Mouse (Mus musculus) megakaryocyte, embryonic 14.5 days (primary cell): ENCODE data around the gene Ndufa12. TPM values are rescaled to one million over a fixed set of nuclear protein-coding genes. Genes with fewer than 3 reads are reported as not detected.

Experiments
- H3K27me3 ChIP-seq: replicated peaks from 2 replicates; pipeline ENCODE3; 2012; ENCODE audit warnings: inconsistent platforms
- H3K36me3 ChIP-seq: replicated peaks from 2 replicates; pipeline ENCODE3; 2012; ENCODE audit warnings: low read length, inconsistent platforms, mixed read lengths
- H3K4me1 ChIP-seq: 2 replicates; pipeline ENCODE4 v1.6.1; 2012; ENCODE audit warnings: inconsistent platforms
- H3K4me3 ChIP-seq: replicated peaks from 2 replicates; pipeline ENCODE3; 2012; ENCODE audit warnings: moderate library complexity, mild to moderate bottlenecking, inconsistent platforms
- H3K9me3 ChIP-seq: 2 replicates; pipeline ENCODE4 v1.6.1; 2012; ENCODE audit warnings: inconsistent platforms
- FLI1 ChIP-seq: IDR thresholded peaks from 2 replicates; pipeline ENCODE4 v1.6.1; 2012; ENCODE audit warnings: low read length, inconsistent platforms, mixed read lengths
- GATA1 ChIP-seq: IDR thresholded peaks from 3 replicates; pipeline ENCODE4 v1.6.1; 2012; ENCODE audit warnings: mixed read lengths, low read length, inconsistent platforms, borderline replicate concordance
- polyA plus RNA-seq: library from polyadenylated mRNA; stranded (reverse); fragments of >175 nt; gene quantifications from 2 replicates; pipeline ENCODE4 v1.2.3, GENCODE M21; 2012; ENCODE audit warnings: low replicate concordance; ENCODE audit not compliant: insufficient read depth

The Ndufa12 gene
- polyA plus RNA-seq, 1 experiment: 578 TPM

DNA sequence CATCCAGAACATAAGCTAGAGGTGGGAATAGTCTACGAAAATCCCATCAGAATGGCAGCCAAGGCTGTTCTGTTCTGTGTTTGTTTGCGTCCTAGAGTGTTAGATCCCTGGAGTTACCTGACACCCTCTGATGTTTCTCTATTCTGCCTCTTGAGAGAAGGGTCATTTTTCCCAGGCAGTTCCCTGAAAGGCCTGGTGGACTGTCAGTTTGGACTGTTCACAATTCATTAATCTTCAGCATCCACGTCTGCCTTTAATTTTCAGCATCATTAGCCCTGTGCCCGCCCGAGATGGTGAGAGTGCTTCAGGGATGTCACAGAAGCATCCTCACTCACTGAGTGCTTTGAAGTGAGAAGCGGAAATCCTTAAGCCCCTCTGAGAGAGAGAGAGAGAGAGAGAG lies 57.2 kb downstream of the Ndufa12 start:
- H3K4me3 ChIP-seq: no peak overlapping the region
- H3K27me3 ChIP-seq: no peaks in the 10 kb centered on the region
- no peaks in the 10 kb centered on the region for H3K36me3 ChIP-seq
- no peak for TF ChIP-seq GATA1
- no peak for TF ChIP-seq FLI1
- peaks cover 16% of the 10 kb centered on the region for H3K9me3 ChIP-seq
- no peaks in the 10 kb centered on the region for H3K4me1 ChIP-seq

DNA sequence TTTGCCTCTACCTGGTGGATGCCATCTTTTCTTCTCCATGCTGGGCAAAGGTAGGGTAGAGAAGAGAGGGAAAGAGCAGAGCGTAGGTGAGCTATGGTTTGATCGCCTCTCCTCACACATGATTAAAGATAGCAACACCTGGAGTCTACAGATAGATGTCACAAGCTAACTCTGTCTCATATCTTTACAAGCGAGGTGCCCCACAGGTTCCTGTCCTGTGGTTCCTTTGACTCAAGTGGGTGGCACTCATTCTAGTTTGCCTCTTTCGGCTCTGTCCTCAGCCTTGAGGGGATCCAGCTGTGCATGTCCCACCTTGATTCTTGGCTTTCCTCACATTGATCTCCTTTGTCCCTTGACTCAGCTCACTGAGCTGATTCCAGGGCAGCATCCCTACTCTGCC lies 58.0 kb downstream of the Ndufa12 start:
- Histone ChIP-seq H3K4me1 (no peaks in the 10 kb centered on the region), H3K27me3 (no peaks in the 10 kb centered on the region), H3K4me3 (no peak overlapping the region), H3K9me3 (peaks cover 12% of the 10 kb centered on the region), H3K36me3 (no peaks in the 10 kb centered on the region)
- TF ChIP-seq FLI1 (no peak), GATA1 (no peak)

GRCm38 (mm10) chr10:94260544-94260943 lies 62.0 kb downstream of the Ndufa12 start:
- Histone ChIP-seq H3K27me3 (no peaks in the 10 kb centered on the region), H3K36me3 (no peaks in the 10 kb centered on the region), H3K4me1 (no peaks in the 10 kb centered on the region), H3K9me3 (peaks cover 5% of the 10 kb centered on the region; the same call in 1 of the 2 replicates), H3K4me3 (no peak overlapping the region)
- TF ChIP-seq GATA1 (no peak), FLI1 (no peak)

DNA sequence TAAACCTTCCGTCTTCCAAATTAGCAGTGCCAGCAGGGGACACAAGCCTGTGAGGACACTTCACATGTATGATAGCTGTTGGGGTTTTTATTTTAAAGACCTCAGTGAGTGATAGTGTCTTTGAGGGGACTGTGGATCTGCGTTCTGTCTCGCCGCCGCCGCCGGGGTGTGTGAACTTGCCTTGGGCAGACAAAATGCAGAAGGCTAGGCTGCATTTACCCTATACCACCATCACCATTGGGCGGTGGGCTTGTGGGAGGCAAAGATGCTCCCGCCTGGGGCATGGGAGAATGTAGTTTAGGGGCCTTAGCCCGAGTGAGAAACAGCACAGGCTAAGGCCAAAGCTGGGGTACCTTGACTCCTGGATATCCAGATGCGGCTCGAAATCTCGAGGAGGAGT lies 64.1 kb downstream of the Ndufa12 start:
- H3K36me3 ChIP-seq: no peaks in the 10 kb centered on the region
- H3K4me1 ChIP-seq: no peaks in the 10 kb centered on the region
- H3K9me3 ChIP-seq: no peaks in the 10 kb centered on the region
- TF ChIP-seq GATA1 (no peak), FLI1 (no peak)
- H3K4me3 ChIP-seq: no peak overlapping the region
- H3K27me3 ChIP-seq: no peaks in the 10 kb centered on the region

GRCm38 (mm10) chr10:94263211-94263610 lies 64.7 kb downstream of the Ndufa12 start:
- H3K27me3 ChIP-seq: no peaks in the 10 kb centered on the region
- H3K36me3 ChIP-seq: no peaks in the 10 kb centered on the region
- H3K9me3 ChIP-seq: no peaks in the 10 kb centered on the region
- H3K4me1 ChIP-seq: no peaks in the 10 kb centered on the region
- TF ChIP-seq FLI1 (no peak), GATA1 (no peak)
- no peak overlapping the region for H3K4me3 ChIP-seq

DNA sequence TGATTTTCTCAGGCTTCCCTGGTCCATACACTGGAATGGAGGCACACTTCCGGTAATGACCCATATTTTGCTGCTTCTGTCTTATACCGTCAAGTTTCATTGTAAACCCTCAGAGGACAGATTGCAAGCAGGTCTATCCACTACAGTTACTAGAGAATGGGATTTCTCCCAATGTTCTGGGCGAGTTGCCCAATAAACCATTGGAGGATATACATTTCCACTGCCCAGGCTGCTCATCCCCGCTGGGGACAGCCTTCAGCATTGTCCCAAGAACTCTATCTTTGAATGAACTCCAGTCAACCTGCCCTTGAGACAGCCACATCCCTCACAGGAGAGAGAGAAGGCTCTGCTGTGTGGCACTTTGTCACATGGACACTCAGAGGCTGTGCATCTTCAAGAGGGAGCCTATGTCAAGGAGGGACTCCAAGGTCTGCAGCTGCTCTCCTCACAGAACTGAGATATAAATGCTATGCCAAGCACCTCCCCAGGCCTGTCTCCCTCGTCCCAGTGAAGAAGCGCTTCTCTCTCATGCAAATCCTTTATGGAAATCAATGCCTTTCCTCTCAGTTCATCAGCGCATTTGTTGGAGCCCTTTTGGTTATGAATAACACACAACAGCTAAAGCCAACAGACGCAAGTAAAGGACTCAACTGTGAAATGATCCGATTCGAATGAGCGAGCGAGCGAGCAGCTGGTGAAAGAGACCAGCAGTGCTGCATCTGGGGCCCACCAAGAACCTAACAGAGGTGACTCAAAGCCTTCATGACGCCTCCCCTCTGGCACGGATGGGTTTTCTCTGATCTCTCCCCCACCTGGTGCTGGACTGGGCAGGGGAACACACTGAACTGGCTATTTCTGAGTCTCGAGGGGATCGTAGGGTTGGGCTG lies 67.4 kb downstream of the Ndufa12 start:
- H3K4me1 ChIP-seq: no peaks in the 10 kb centered on the region
- TF ChIP-seq FLI1 (no peak), GATA1 (no peak)
- peaks cover 17% of the 10 kb centered on the region for H3K9me3 ChIP-seq
- no peaks in the 10 kb centered on the region for H3K27me3 ChIP-seq
- H3K36me3 ChIP-seq: no peaks in the 10 kb centered on the region
- no peak overlapping the region for H3K4me3 ChIP-seq

Other genes starting within 250 kb of the Ndufa12 start
- 1.6 and 1.7 TPM in 2 replicates for gene Vezt, start 162.9 kb upstream of the Ndufa12 start, polyA plus RNA-seq
- 0.01 TPM in 1 of 2 replicates, not detected in the other for gene Fgd6, start 162.7 kb upstream of the Ndufa12 start, polyA plus RNA-seq
- 0.67 TPM in 1 of 2 replicates, not detected in the other for gene Nr2c1, start 50.7 kb upstream of the Ndufa12 start, polyA plus RNA-seq
- not detected in 2 replicates for gene Gm4792, start 100.0 kb downstream of the Ndufa12 start, polyA plus RNA-seq
- gene Tmcc3, start 113.2 kb downstream of the Ndufa12 start, polyA plus RNA-seq: 0.84 TPM in 1 of 2 replicates, not detected in the other